Mouse (Mus musculus) hindbrain, embryonic 15.5 days (tissue): ENCODE data around the gene Dock1. TPM values are rescaled to one million over a fixed set of nuclear protein-coding genes. Genes with fewer than 3 reads are reported as not detected.

Source experiments
- ATAC-seq: fragments of 200-750 bp; cut with Nextera tagmentation; 2 replicates; pipeline ENCODE4 v1.8.0; 2017; ENCODE audit warnings: low read depth, moderate number of reproducible peaks, moderate TSS enrichment; ENCODE audit not compliant: low FRiP score
- H3K27ac ChIP-seq: fragments of 300-500 bp; sonication (generic); replicated peaks from 2 replicates; pipeline ENCODE4 v1.5.1; 2015; ENCODE audit warnings: mild to moderate bottlenecking, inconsistent platforms
- H3K27me3 ChIP-seq: fragments of 300-500 bp; sonication (generic); 2 replicates; pipeline ENCODE4 v1.6.1; 2015; ENCODE audit warnings: control low read depth, inconsistent platforms
- H3K36me3 ChIP-seq: fragments of 300-500 bp; sonication (generic); 2 replicates; pipeline ENCODE4 v1.6.1; 2015; ENCODE audit warnings: control low read depth, inconsistent platforms
- H3K4me1 ChIP-seq: fragments of 300-500 bp; sonication (generic); replicated peaks from 2 replicates; pipeline ENCODE4 v1.6.1; 2015; ENCODE audit warnings: control low read depth, inconsistent platforms
- H3K4me2 ChIP-seq: fragments of 300-500 bp; sonication (generic); 2 replicates; pipeline ENCODE4 v1.6.1; 2015; ENCODE audit warnings: moderate library complexity, mild to moderate bottlenecking, inconsistent platforms
- H3K4me3 ChIP-seq: fragments of 300-500 bp; sonication (generic); 2 replicates; pipeline ENCODE4 v1.5.1; 2015; ENCODE audit warnings: mild to moderate bottlenecking, inconsistent platforms
- H3K9ac ChIP-seq: fragments of 300-500 bp; sonication (generic); 2 replicates; pipeline ENCODE4 v1.6.1; 2015; ENCODE audit warnings: inconsistent platforms
- H3K9me3 ChIP-seq: fragments of 300-500 bp; sonication (generic); 2 replicates; pipeline ENCODE4 v1.6.1; 2016; ENCODE audit warnings: control low read depth, inconsistent platforms
- WGBS: fragments of 180-500 bp; shearing (Covaris S2); methylation state at CpG from one replicate; pipeline ENCODE4 v1.1.7; 2015; 5-methylcytosine and 5-hydroxymethylcytosine counted together
- polyA plus RNA-seq: library from polyadenylated mRNA; unstranded; fragments of >200 nt; fragmentation: Nextera tagmentation; extraction: Ambion mirVana; gene quantifications from 2 replicates; pipeline ENCODE4 v1.2.1, GENCODE M21; 2015

Dock1 gene
- 8.7 and 9.2 TPM in 2 replicates for polyA plus RNA-seq

- H3K4me2 ChIP-seq: peak within 1 kb of the TSS; percentile 90
- no peaks in the 10 kb centered on the region for H3K9me3 ChIP-seq
- H3K9ac ChIP-seq: peak within 1 kb of the TSS; percentile 56
- peak; percentile 85 for ATAC-seq
- peak within 1 kb of the TSS; percentile 54 for H3K4me3 ChIP-seq
- peaks cover 28% of the 10 kb centered on the region for H3K27me3 ChIP-seq
- H3K27ac ChIP-seq: peak within 1 kb of the TSS; percentile 49
- H3K4me1 ChIP-seq: peaks cover 15% of the 10 kb centered on the region
- no peaks in the 10 kb centered on the region for H3K36me3 ChIP-seq
- 2% methylated on average over 76 of the region's 77 CpGs for WGBS
Observed at GRCm38 (mm10) chr7:134670312-134671002, at the start of gene Dock1. TSS of gene Dock1 (plus strand) at chr7:134670654.

DNA sequence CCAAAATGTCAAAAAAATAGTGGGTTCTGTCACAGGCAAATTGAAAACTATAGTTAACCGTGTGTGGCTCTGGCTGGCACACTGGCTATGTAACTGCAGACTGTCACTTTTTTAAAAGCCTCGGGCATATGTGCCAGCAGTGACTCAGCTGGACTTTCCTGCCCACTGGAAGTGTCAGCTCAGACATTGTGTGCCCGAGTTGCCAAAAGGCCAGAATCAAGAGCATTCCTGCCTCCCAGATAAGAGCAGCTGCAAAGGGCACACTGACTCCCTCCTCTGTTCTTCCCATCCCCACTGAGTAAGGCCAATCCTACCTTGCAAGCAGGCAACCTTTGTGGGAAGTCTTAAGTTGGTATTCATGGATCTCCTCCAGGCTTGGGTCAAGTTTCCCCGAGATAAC lies 42.5 kb upstream of the Dock1 start:
- Histone ChIP-seq H3K9ac (no peak overlapping the region), H3K4me2 (no peak overlapping the region), H3K4me1 (no peaks in the 10 kb centered on the region), H3K27ac (no peak overlapping the region), H3K36me3 (no peaks in the 10 kb centered on the region), H3K27me3 (no peaks in the 10 kb centered on the region), H3K4me3 (no peak overlapping the region), H3K9me3 (no peaks in the 10 kb centered on the region)
- WGBS: 78% methylated on average over 4 of the region's 4 CpGs
- ATAC-seq: no peak

- no peaks in the 10 kb centered on the region for H3K36me3 ChIP-seq
- WGBS: 90% methylated on average over 8 of the region's 8 CpGs
- H3K27me3 ChIP-seq: no peaks in the 10 kb centered on the region
- no peaks in the 10 kb centered on the region for H3K9me3 ChIP-seq
- H3K27ac ChIP-seq: no peak overlapping the region
- no peak overlapping the region for H3K4me2 ChIP-seq
- H3K4me3 ChIP-seq: no peak overlapping the region
- ATAC-seq: no peak
- no peak overlapping the region for H3K9ac ChIP-seq
- no peaks in the 10 kb centered on the region for H3K4me1 ChIP-seq
Observed at GRCm38 (mm10) chr7:134650246-134650830, 20.1 kb upstream of the Dock1 start.

- no peaks in the 10 kb centered on the region for H3K27me3 ChIP-seq
- H3K36me3 ChIP-seq: no peaks in the 10 kb centered on the region
- no peak overlapping the region for H3K9ac ChIP-seq
- no peak overlapping the region for H3K4me3 ChIP-seq
- no peak overlapping the region for H3K27ac ChIP-seq
- ATAC-seq: no peak
- no peaks in the 10 kb centered on the region for H3K4me1 ChIP-seq
- 89% methylated on average over 3 of the region's 3 CpGs for WGBS
- H3K4me2 ChIP-seq: no peak overlapping the region
- H3K9me3 ChIP-seq: no peaks in the 10 kb centered on the region
Observed at GRCm38 (mm10) chr7:134651071-134651470, 19.4 kb upstream of the Dock1 start.

DNA sequence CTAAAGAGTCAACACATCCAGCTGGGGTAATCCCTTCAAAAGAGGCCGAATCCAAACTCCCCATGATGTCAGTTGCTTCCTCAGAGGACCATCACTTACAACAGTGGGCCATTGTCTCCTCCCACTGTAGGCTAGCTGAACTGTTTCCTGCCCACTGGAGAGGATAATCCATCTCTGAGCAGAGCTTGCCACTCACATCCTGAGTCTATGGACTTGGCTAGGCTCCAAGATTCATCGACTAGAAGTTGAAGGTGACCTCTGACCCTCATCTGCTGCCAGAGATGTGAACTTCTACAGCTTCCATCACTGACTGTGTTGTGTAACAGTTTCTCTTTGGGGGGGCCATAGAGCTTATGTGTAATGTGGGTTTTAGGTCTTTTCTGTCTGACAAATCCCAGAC lies 7.2 kb upstream of the Dock1 start:
- 26% methylated on average over 2 of the region's 2 CpGs for whole genome bisulfite sequencing

DNA sequence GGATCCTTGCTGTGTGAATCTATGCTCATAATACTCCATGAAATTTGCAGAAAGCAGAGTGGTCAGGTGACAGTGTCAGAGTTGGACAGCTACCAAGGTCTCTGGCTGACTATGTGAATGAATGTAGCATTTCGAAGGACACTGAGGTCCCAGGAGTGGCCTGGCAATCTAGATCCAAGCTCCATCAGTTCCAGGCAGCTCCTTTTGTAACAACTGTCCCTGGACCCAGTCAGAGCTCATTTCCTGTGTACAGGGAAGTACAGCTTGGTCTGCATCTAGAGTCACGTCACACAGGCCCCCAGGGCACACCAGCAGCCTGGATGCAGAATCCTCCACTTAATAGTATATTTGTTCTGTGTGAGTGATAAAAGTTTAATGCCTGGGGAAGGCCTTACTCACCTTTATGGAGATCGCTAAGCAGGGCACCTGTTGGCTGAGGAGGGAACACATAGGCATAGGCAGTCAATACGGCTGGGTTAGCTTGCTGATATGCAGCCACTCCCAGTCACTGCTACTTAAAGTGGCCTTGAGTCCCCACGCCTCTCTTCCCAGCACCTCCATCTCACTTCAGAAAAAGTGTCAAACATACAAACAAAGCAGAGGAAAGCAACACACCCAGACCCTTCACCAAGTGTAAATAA lies 4.7 kb upstream of the Dock1 start:
- Histone ChIP-seq H3K27ac (no peak overlapping the region), H3K4me3 (no peak overlapping the region), H3K4me2 (no peak overlapping the region), H3K27me3 (peaks cover 20% of the 10 kb centered on the region), H3K9me3 (no peaks in the 10 kb centered on the region), H3K9ac (no peak overlapping the region), H3K4me1 (peaks cover 7% of the 10 kb centered on the region; the same call in 1 of the 2 replicates), H3K36me3 (no peaks in the 10 kb centered on the region)
- no peak for ATAC-seq
- 80% methylated on average over 5 of the region's 5 CpGs for WGBS

More for the DNA sequence above, 7.2 kb upstream of the Dock1 start:
- ATAC-seq: no peak
- Histone ChIP-seq H3K27me3 (no peaks in the 10 kb centered on the region), H3K4me1 (no peaks in the 10 kb centered on the region), H3K4me3 (no peak overlapping the region), H3K9me3 (peaks cover 4% of the 10 kb centered on the region; the same call in 1 of the 2 replicates), H3K9ac (no peak overlapping the region), H3K36me3 (no peaks in the 10 kb centered on the region), H3K4me2 (no peak overlapping the region), H3K27ac (no peak overlapping the region)

DNA sequence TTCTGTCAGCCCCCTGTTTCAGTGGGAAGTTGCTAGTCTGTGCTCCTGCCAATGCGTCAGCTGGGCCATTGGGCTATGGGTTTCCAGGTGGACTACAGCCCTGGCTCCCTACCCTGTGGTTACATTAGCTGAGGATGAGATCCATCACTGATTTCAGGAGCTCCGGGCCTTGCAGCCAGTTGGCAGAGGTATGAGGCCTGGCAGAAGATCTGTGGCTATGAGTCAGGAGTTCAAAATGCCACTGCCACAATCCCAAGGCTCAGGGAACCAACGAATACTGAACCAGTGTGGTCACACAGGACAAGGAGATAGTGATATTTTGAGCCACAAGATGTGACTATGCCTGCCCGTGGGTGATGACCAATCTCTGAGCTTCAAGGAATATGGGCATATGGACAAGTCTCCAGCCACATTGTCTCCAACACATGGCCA lies 3.2 kb upstream of the Dock1 start:
- no peak for ATAC-seq
- 86% methylated on average over 4 of the region's 4 CpGs for WGBS
- Histone ChIP-seq H3K4me2 (no peak overlapping the region), H3K27ac (no peak overlapping the region), H3K27me3 (peaks cover 28% of the 10 kb centered on the region), H3K9me3 (no peaks in the 10 kb centered on the region), H3K4me1 (peaks cover 15% of the 10 kb centered on the region), H3K4me3 (no peak overlapping the region), H3K9ac (no peak overlapping the region), H3K36me3 (no peaks in the 10 kb centered on the region)

DNA sequence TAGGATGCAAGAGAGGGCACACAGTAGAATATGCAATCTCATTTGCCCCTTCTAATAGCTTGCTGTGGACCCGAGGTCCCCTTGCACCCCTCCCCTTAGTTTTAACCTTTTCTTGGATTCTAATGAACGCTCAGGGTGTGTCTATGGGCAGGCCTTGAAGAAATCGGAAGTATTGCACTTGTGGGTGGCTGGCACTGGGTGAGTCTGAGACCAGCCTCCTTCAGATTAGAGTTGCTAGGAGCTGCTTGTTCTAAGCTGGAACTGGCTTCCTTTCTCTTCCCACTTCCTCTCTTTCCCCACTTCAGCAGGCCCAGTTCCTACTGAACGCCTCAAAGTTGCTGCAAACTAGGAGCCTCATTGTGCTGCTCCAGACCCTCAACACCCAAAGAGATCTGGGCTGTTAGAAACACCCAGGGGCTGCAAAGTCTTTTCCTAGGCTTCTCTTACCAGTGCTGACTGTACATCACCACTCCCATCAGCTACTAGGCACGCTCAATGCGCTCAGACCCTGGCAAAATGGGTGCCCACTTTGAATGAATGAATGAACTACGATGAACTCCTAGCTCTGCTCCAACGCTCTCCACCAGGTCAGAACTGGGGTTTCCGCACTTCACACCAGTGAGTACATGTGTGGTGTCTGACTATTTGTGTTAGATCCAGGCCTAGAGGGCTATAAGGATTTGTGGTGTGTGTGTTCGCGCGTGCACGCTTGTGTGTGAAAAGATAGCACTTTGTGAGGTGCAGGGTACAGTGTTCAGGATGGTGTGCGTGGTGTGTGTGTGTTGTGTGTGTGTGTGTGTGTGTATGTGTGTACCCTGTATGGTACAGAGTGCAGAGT lies 761 bp upstream of the Dock1 start:
- Histone ChIP-seq H3K27me3 (peaks cover 28% of the 10 kb centered on the region), H3K9ac (peak overlapping the region; percentile 56; the same call in 1 of the 2 replicates), H3K4me1 (peaks cover 15% of the 10 kb centered on the region), H3K36me3 (no peaks in the 10 kb centered on the region), H3K4me2 (peak overlapping the region; percentile 90), H3K4me3 (peak overlapping the region; percentile 54; the same call in 1 of the 2 replicates), H3K9me3 (no peaks in the 10 kb centered on the region), H3K27ac (no peak overlapping the region)
- ATAC-seq: no peak
- WGBS: 94% methylated on average over 14 of the region's 14 CpGs

GRCm38 (mm10) chr7:134671003-134671461 lies 578 bp downstream of the Dock1 start:
- 3% methylated on average over 28 of the region's 28 CpGs for WGBS
- ATAC-seq: peak; percentile 7; the same call in 1 of the 2 replicates
- Histone ChIP-seq H3K36me3 (no peaks in the 10 kb centered on the region), H3K9me3 (no peaks in the 10 kb centered on the region), H3K4me3 (peak overlapping the region; percentile 54), H3K9ac (peak overlapping the region; percentile 56), H3K4me2 (peak overlapping the region; percentile 90), H3K4me1 (peaks cover 15% of the 10 kb centered on the region), H3K27me3 (peaks cover 28% of the 10 kb centered on the region), H3K27ac (peak overlapping the region; percentile 49)

GRCm38 (mm10) chr7:134671467-134671901 lies 1.0 kb downstream of the Dock1 start:
- ATAC-seq: no peak
- H3K27ac ChIP-seq: no peak overlapping the region

DNA sequence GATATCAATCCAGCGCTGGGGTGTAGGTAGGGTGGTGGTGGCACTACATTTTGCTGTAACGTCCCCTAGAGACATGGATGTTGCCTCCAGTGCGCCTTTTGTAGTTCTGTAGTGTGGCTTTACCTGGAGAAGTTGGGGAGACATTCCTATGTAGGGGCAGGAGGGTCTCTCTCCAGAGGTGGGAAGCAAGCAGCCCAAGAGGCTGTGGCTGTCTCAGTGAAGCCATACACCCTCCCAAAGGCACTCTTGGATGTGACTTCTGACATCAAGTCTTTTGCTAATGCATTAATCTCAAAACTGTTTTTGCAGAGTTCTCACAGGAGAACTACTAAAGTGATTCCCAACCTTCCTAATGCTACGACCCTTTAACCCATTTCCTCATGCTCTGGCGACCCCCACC lies 2.7 kb downstream of the Dock1 start:
- H3K36me3 ChIP-seq: no peaks in the 10 kb centered on the region
- H3K4me3 ChIP-seq: no peak overlapping the region
- H3K4me1 ChIP-seq: peaks cover 19% of the 10 kb centered on the region
- peaks cover 28% of the 10 kb centered on the region for H3K27me3 ChIP-seq
- H3K27ac ChIP-seq: no peak overlapping the region
- no peak for ATAC-seq
- no peaks in the 10 kb centered on the region for H3K9me3 ChIP-seq
- 86% methylated on average over 5 of the region's 5 CpGs for WGBS
- no peak overlapping the region for H3K4me2 ChIP-seq
- no peak overlapping the region for H3K9ac ChIP-seq

More at GRCm38 (mm10) chr7:134671467-134671901, 1.0 kb downstream of the Dock1 start:
- no peaks in the 10 kb centered on the region for H3K9me3 ChIP-seq
- 38% methylated on average over 7 of the region's 7 CpGs for WGBS
- H3K4me2 ChIP-seq: peak overlapping the region; percentile 90
- no peak overlapping the region; the same call in 1 of the 2 replicates for H3K9ac ChIP-seq
- peak overlapping the region; percentile 54 for H3K4me3 ChIP-seq
- no peaks in the 10 kb centered on the region for H3K36me3 ChIP-seq
- peaks cover 15% of the 10 kb centered on the region for H3K4me1 ChIP-seq
- peaks cover 28% of the 10 kb centered on the region for H3K27me3 ChIP-seq
